Mouse (Mus musculus): Measurements from ENCODE around the gene Cldn14.

GRCm38 (mm10) chr16:93920673-93921072 lies 88.0 kb downstream of the Cldn14 start:
- TF ChIP-seq CTCF (IDR thresholded peaks at IDR 0.05; ENCODE audit: extremely low read depth, insufficient read depth, low read length) = no peak
- TF ChIP-seq POLR2A (IDR thresholded peaks at IDR 0.05; ENCODE audit: extremely low read depth, insufficient read depth, low read length) = no peak

All from cortical plate, adult 2 months (tissue).